Mouse (Mus musculus) 3134 (cell line): ENCODE data around the gene Trim62.

Experiments used
- DNase-seq: peaks from one replicate; pipeline ENCODE4 v3.0.0-alpha.2; 2011; ENCODE audit warnings: low spot score; ENCODE audit not compliant: insufficient read length; ENCODE audit errors: extremely low read depth

Trim62 gene

GRCm38 (mm10) chr4:128884711-128885095, 1.3 kb downstream of the Trim62 start:
- no peak for DNase-seq

GRCm38 (mm10) chr4:128885540-128885939, 2.2 kb downstream of the Trim62 start:
- no peak for DNase-seq

DNA sequence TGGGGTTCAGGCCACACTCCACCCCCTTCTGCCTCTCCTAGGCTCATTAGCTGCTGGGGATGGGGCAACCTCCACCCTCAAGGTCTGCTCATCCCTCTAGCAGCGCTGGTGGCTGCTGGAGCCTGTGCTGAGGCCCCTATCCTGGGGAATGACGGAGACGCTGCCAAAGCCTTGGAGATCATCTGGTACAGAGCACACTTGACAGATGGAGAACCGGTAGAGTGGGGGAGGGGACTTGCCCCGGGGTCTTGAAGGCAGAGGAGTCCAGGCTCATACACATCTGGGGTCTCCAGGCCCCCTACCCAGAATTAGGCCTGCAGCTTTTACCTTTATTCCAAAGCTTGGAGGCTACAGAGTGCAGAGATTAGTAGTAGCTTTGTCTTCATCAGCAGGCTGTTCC, 3.2 kb downstream of the Trim62 start:
- DNase-seq = no peak

GRCm38 (mm10) chr4:128887026-128887425, 3.6 kb downstream of the Trim62 start:
- no peak for DNase-seq

DNA sequence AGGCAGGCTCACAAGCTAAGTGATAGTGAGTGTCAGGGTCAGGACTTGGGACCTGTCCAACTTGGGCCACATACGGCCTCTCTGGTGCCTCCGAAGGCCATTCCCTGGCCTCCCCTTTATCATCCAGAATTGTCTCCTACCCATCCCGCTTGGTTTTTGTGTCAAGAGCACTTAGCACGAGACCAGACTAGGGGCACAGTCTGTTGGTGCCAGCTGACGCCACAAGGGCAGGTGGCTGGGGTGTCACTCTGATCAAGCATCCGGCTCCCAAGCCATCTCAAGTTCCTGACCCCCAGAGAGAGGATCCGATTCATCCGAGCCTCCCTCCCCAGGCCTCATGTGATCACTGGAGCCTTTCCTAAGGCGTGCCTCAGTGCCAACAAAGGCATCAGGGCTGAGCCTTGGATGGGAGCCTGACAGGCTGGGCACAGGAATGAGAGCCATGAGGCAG, 4.3 kb downstream of the Trim62 start:
- DNase-seq = no peak

DNA sequence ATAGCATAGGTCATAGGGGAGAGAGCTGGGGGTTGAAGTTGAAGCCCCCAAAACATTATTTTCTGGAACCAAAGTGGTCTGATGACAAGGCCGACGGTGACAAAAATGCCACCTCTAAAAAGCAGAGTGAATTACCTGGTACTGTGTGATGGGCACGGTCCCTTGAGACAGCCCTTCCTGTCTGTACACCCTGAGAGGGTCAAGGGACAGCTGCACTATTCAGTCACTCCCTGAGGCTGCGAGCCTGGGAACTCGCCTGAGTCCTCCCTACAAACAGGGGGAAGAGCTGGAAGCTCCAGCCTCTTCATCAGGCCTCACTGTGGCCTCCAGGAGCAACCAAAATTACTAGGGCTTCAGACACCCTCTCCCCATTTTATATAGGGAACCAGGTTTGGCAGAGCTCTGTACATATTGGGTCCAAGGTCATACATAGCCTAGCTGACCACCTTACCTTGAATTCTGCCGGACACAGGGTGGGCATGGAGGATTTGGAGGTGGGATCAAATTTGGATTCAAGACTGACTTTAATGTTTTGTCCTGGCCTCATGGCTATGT, 5.1 kb downstream of the Trim62 start:
- DNase-seq = no peak

DNA sequence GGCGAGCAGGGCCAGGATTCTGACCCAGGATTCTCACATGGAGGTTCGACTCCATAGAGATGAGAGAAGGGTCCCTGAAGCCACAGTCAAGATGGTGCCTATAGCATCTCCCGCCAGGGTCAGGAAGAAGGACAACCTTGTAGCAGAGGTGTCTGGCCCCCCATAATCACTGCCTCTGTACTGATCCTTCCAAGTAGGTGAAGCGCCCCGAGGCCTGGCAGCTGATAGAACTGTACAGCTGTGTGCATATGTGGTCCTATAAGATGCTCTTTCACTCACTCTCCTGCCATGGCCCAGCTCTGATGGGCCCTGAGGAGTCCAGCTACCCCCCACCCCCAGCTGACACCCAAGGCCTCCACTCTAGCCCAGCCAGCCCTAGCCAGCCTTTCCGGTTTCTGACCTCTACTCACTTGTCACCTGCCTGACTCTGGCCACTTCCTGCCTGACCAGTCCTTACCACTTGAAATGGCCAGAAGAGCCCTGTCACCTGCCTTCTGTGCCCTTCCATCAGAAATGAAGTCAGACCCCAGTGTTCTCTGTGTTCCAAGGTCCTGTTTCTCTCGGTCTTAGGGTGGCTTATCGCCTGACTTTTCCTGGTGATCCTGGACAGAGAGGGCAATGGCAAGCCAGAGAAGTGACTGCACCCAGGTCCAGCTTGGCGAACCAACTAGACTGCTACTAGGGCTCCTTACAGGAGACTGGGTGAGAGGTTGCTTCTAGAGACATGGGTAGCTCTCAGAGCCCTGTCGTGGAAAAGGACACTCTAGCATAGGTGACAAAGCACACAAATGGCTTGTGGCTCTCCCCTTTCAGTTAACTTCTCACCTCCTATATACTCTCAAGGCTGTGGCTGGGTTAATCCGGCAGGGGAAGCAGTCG, 6.6 kb downstream of the Trim62 start:
- no peak for DNase-seq

GRCm38 (mm10) chr4:128891157-128891556, 7.8 kb downstream of the Trim62 start:
- no peak for DNase-seq

DNA sequence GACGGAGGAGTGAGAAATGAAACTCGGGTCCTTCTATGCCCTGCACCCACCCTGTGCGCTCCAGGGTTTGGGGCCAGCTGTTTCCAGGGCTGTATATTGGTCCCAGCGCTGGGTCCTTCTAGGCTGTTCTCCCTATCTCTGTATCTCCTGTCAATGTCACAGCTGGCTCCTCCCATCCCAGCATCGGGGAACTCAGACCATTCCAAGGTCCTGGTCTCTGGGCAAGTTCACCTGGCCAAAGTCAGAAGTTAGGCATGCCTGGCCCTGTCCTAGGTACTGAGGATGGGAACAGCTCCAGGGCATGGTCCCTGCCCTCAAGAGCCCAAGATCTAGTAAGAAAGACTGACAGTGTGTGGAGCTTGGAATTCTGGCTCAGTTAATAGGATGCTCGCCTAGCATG, 8.4 kb downstream of the Trim62 start:
- DNase-seq = no peak

GRCm38 (mm10) chr4:128892188-128892587, 8.8 kb downstream of the Trim62 start:
- no peak for DNase-seq

DNA sequence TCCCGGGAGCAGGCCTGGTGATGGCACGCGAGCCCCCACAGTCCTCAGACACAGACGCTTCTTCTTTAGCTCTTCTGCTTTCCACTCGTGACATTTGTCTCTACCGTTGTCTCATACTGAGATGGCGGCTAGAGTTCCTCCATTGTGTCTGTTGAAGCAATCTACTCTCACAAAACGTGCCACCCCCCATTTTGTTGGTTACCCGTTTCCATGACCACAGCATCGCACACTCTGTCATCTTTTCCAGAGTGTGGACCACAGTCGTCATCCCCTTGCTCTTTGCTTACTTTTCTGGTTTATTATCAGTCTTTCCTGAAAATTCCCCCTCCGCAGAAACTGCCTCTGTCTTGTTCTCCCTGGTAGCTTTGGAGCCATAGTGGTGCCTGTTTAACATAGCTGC, 10.7 kb downstream of the Trim62 start:
- DNase-seq = no peak

DNA sequence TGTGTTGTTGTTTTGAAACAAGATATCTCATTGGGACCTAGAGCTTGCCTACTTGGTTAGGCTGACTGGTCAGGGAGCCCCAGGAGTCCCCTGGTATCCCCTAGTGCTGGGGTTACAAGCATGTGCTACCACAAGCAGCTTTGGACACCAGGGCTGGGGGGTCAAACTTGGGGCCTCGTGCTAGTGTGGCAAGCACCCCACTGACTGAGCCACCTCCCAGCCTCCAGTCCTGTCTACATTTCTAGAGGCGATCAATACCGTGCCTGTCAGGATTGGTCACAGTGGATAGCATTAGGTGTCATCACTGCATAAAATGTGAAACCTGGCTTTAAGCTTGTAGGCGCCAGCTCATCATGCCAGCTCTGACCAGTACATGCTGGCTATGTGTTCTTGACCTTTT, 12.5 kb downstream of the Trim62 start:
- no peak for DNase-seq

- DNase-seq = no peak
These were observed 13.3 kb downstream of the Trim62 start for GRCm38 (mm10) chr4:128896667-128897066.

- no peak for DNase-seq
These were observed 14.6 kb downstream of the Trim62 start for GRCm38 (mm10) chr4:128897911-128898421.

DNA sequence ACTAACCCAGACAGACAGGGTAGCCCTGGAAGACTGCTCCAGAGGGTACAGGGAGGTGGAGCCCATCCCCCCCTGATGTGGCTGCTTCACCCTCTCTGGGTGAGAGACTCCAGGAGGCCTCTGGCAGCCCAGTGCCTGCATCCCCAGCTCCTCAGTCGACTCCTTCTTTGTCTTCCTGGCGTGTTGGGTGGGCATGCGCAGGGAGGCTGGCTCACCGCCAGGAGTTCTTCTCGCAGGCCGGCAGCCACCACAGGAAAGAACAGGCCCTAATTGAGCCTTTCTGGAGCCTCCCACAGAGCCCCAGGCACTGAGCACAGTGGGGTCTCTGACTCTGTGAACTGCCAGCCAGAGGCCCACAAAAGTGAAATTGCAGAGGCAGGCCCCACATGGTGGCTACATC, 16.0 kb downstream of the Trim62 start:
- no peak for DNase-seq

DNA sequence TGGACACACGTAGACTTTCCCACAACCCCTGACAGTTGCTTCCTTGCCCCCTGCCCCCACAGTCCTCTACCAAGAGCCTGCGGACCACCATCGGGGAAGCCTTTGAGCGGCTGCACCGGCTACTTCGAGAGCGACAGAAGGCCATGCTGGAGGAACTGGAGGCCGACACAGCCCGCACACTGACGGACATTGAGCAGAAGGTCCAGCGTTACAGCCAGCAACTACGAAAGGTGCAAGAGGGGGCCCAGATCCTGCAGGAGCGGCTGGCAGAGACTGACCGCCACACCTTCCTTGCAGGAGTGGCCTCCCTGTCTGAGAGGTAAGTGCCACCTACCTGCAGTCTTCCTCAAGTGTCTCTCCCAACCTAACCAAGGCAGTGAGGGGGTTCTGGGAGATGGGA, 17.1 kb downstream of the Trim62 start:
- no peak for DNase-seq

- DNase-seq = no peak
These were observed 19.0 kb downstream of the Trim62 start for GRCm38 (mm10) chr4:128902390-128902789.

DNA sequence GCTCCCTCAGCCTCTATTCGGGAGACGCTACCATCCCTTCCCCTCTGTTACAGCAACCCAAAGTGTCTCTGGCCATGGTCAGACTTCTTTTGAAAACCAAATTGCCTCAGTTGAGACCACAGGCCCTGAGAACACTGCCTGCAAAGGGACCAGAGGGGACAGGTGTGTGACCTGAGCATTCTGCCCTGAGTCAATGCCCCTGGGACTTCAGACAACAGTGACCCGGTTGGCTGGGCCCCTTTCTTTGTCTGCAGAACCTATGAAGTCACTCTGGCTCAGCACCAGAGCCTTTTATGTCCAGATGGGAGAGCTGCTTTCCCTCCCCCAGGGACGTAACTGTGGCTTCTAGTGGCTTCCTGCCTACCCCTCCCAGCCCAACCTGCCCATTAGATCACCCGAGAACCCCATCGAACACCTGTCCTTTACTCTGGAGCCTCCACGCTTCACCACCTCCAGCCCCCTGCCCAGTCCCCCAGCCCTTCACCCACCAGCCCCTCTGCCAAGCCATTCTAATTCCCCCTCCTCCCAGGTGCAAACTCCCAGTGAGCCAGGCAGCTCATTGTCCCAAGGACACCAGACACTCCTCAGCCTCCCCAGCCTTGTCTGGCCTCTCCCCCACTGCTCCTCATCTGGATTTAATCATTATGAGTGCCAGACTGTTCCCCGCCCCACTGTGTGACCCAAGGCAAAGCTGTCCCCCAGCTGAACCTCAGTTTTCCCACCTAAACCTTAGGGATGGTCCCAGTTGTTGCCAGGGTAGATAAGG, 20.8 kb downstream of the Trim62 start:
- no peak for DNase-seq

DNA sequence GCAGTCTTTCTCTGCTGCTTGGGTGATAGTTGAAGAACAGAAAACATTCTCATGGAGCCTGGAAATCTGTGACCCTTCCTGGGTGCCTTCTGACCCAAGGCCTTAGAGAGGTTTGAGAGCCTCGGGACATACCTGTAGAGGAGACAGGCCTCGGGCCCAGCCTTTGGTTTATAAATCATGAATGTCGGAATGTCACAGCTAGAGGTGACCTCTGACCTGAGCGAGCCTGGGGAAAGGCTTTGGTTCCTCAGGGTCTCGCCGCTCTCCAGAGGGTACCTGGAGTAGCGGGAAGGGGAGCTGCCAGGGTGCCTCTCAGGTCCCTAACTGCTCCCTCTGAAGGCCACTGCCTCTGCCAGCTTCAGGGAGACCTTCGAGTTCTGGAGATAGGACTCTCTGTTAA, 21.9 kb downstream of the Trim62 start:
- no peak for DNase-seq

DNA sequence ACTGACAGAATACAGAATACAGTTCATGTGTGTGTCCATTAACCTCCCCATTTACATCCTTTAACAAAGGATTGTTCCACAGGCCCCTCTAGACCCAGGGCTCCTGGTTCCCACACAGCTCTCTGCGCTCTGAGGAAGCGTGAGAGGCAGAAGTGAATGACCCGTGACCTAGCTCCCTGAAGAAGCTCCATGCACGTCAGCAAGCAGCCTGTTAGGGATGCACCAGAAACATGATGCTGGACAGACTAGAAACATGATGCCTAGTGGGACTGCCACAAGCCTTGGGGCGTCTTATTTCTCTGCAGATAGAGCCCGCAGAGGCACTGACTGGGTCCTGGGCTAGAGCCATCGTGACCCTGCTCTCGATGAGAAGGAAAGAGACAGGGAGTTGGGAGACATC, 23.4 kb downstream of the Trim62 start:
- DNase-seq = no peak

GRCm38 (mm10) chr4:128907238-128907968, 24.0 kb downstream of the Trim62 start:
- no peak for DNase-seq
